Mouse (Mus musculus) limb, embryonic 12.5 days (tissue): ENCODE results near the gene Phpt1. TPM values are rescaled to one million over a fixed set of nuclear protein-coding genes. Genes with fewer than 3 reads are reported as not detected.

ENCODE experiments used
- ATAC-seq: fragments of 200-750 bp; cut with Nextera tagmentation; 2 replicates; pipeline ENCODE4 v1.8.0; 2017; ENCODE audit warnings: low read depth, moderate TSS enrichment; ENCODE audit not compliant: insufficient number of reproducible peaks, insufficient read depth, low FRiP score, low TSS enrichment
- H3K27ac ChIP-seq: fragments of 300-500 bp; sonication (generic); 2 replicates; pipeline ENCODE4 v1.5.1; 2016; ENCODE audit warnings: mild to moderate bottlenecking, moderate library complexity
- H3K27me3 ChIP-seq: fragments of 300-500 bp; sonication (generic); 2 replicates; pipeline ENCODE4 v1.6.1; 2016; ENCODE audit warnings: mild to moderate bottlenecking, moderate library complexity
- H3K36me3 ChIP-seq: fragments of 300-500 bp; sonication (generic); 2 replicates; pipeline ENCODE4 v1.6.1; 2016; ENCODE audit warnings: mild to moderate bottlenecking, moderate library complexity
- H3K4me1 ChIP-seq: fragments of 300-500 bp; sonication (generic); replicated peaks from 2 replicates; pipeline ENCODE4 v1.6.1; 2016
- H3K4me2 ChIP-seq: fragments of 300-500 bp; sonication (generic); 2 replicates; pipeline ENCODE4 v1.6.1; 2016; ENCODE audit warnings: mild to moderate bottlenecking, moderate library complexity
- H3K4me3 ChIP-seq: fragments of 300-500 bp; sonication (generic); replicated peaks from 2 replicates; pipeline ENCODE4 v1.5.1; 2016; ENCODE audit warnings: mild to moderate bottlenecking
- H3K9ac ChIP-seq: fragments of 300-500 bp; sonication (generic); replicated peaks from 2 replicates; pipeline ENCODE4 v1.6.1; 2016; ENCODE audit warnings: mild to moderate bottlenecking, moderate library complexity
- H3K9me3 ChIP-seq: fragments of 300-500 bp; sonication (generic); 2 replicates; pipeline ENCODE4 v1.6.1; 2016; ENCODE audit warnings: mild to moderate bottlenecking, moderate library complexity
- WGBS: fragments of 180-500 bp; shearing (Covaris S2); methylation state at CpG from one replicate; pipeline ENCODE4 v1.1.7; 2016; 5-methylcytosine and 5-hydroxymethylcytosine counted together
- polyA plus RNA-seq: library from polyadenylated mRNA; unstranded; fragments of >200 nt; fragmentation: Nextera tagmentation; extraction: Ambion mirVana; gene quantifications from 2 replicates; pipeline ENCODE4 v1.2.1, GENCODE M21; 2016

Gene Phpt1
- 183 and 184 TPM in 2 replicates for polyA plus RNA-seq

DNA sequence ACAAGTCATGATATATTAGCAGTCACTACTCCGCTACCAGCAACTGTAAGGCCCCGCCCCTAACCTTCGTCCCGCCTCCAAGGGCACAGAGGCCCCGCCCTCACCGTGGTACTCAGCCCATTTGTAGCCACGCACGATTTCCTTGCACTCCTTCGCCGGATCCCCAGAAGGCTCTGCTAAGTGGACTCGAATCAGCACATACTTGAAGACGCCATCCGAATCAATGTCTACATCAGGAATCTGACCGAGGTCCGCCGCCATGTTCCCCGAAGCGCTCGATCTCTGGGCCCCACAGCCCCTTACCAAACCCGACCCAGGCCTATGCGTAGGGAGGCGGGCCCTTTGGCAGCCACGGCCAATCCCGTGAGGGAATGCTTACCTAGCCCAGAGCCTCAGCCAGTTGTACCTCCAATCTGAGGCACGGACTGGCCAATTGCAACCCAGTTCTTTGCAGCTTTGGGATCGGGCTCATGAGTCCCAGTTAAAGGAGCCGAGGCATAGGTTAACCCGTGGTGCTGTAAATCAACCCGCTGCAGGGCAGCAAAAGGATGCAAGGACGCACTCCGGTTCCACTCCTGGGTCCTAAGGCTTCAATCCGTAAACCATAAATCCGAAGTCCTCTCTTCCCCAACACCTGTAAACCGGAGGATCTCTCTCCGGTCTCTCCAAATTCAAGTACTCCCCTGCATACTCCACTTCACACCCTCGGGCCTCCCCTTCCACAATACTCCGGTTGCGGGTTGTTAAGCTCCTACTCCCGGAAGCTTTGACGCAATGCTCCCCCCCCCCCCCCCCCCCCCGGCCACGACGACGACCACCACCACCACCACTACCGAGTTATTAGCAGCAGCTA lies at the start of gene Phpt1, which contains the start of gene Mamdc4:
Gene Phpt1 (minus strand): TSS at position 646 of the 853 bp plus-strand sequence.
Gene Mamdc4 (minus strand): TSS at position 267 of the 853 bp plus-strand sequence.
- H3K4me2 ChIP-seq, result peak within 1 kb of the TSS; percentile 95
- peak within 1 kb of the TSS; percentile 89 for H3K27ac ChIP-seq
- peaks cover 52% of the 10 kb centered on the region for H3K4me1 ChIP-seq
- H3K4me3 ChIP-seq, result peak within 1 kb of the TSS; percentile 58
- peaks cover 42% of the 10 kb centered on the region for H3K27me3 ChIP-seq
- ATAC-seq, result peak; percentile 98
- H3K9ac ChIP-seq, result peak within 1 kb of the TSS; percentile 61
- H3K36me3 ChIP-seq, result peaks cover 35% of the 10 kb centered on the region
- H3K9me3 ChIP-seq, result no peaks in the 10 kb centered on the region
- WGBS, result under 1% methylated on average over 42 of the region's 45 CpGs

DNA sequence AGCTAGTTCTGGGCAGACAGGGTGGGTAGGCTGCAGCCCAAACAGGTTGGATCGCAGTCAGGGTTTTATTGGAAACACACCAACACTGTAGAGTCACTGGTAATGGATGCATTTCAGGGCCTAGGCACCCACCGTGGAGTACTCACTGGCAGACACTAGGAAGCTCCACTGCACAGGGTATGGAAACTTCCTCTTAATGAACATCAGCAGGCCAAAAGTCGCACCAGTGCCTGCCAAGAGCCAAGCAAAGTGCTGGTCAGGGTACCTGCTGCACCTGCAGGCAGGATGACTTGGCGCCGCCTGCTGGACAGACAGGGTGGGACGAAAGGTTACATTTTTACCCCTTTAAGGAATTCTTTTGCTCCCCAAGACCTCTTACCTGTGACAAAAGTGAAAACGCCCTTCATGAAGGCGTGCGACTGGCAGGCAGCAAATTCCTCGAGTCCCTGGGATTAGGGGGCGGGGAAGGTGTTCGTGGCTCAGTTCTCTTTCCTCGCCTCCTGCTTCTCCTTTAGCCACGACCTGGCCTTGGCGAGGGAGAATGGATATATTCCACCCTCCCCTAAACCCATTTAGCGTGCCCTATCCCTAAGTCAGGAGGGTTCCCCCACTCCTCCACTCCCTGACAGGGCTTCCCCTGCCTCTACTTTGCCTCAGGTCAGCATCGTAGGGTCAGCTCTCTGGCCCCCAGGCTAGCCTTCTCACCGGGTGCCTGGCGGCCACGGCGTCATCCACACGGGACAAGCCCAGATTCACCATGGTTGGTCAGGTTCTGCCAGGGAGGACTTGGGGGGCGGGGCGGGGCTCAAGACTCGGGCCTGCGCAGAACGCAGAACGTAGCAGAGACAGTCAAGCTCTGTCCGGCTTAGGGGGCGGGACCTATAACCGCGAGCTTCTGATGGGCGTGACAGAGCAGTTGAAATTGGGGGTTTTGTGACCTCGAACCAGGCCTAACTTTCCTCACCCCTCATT lies 46.5 kb upstream of the Phpt1 start, which contains the start of gene Tmem141:
Gene Tmem141 (minus strand): TSS at position 777 of the 972 bp plus-strand sequence.
- H3K9ac ChIP-seq, result peak within 1 kb of the TSS; percentile 65
- WGBS, result 5% methylated on average over 34 of the region's 34 CpGs
- H3K27ac ChIP-seq, result peak within 1 kb of the TSS; percentile 66
- no peaks in the 10 kb centered on the region for H3K9me3 ChIP-seq
- H3K4me2 ChIP-seq, result peak within 1 kb of the TSS; percentile 78
- peaks cover 12% of the 10 kb centered on the region for H3K4me1 ChIP-seq
- H3K36me3 ChIP-seq, result no peaks in the 10 kb centered on the region
- peaks cover 40% of the 10 kb centered on the region for H3K27me3 ChIP-seq
- H3K4me3 ChIP-seq, result peak within 1 kb of the TSS; percentile 53
- peak; percentile 89 for ATAC-seq

DNA sequence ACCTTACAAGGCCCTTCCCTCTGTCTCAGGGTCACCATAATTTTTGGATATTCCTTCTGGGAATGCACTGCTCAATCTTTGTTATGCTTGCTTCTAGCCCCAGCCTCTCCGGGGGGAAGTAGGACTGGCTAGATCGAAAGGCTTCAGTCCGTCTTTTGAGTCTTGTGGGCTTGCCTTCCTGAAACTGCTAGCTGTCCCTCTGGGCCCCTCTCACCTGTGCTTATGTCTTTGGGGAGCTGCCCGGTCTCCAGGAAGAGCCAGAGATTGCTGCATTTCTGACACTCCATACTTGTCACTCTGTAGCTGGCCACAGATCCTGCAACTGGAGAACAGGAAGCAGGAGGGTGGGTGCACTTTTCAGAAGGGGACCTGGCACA lies 45.8 kb upstream of the Phpt1 start:
- Histone ChIP-seq H3K4me3 (no peak overlapping the region; the same call in 1 of the 2 replicates), H3K27me3 (peaks cover 46% of the 10 kb centered on the region), H3K27ac (no peak overlapping the region), H3K4me1 (peaks cover 19% of the 10 kb centered on the region), H3K9me3 (no peaks in the 10 kb centered on the region), H3K4me2 (peak overlapping the region; percentile 78), H3K36me3 (no peaks in the 10 kb centered on the region), H3K9ac (no peak overlapping the region; the same call in 1 of the 2 replicates)
- ATAC-seq, result no peak
- 86% methylated on average over 4 of the region's 4 CpGs for WGBS

DNA sequence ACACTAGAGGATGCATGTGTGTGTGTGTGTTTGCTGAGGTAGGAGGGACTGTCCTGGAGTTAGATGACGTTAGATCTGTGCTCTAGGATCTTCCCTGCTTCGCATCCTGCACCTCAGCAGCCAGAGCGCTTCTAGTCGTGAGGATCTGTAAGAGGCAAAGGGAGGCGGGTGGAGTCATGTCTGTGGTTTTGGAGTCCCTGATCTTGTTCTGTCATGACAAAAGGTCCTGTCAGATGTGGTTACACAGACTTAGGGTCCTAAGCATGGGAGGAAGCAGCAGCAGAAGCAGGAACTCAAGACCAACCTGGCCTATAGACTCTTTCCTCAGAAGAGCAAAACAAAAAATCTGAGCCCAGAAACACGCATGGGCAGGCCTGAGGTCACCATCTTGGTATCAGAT lies 45.4 kb upstream of the Phpt1 start:
- WGBS, result 81% methylated on average over 6 of the region's 6 CpGs
- ATAC-seq, result no peak
- Histone ChIP-seq H3K9ac (0 out of 2 replicates have a peak overlapping the region, but pooled peaks have one; percentile 8), H3K4me1 (peaks cover 20% of the 10 kb centered on the region), H3K27ac (no peak overlapping the region), H3K4me2 (no peak overlapping the region), H3K9me3 (no peaks in the 10 kb centered on the region), H3K4me3 (no peak overlapping the region), H3K27me3 (peaks cover 51% of the 10 kb centered on the region), H3K36me3 (no peaks in the 10 kb centered on the region)

DNA sequence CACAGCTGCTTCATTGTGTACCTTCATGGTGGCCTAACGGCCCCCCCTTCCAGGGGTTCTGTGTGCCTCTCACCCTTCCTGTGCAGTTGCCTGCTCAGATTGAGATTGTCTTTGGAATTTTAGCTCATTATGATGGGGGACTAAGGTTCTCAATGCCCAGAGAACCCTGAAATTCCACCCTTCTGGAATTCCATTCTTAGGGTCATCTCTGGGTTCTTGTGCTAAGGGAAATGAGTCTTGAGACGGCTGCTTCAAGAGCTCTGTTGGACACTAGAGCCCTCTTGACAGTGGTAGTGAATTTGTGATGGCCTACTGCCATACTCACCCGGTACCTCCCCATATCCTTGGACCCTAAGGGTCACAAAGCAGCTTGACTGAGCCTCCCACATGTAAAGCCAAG lies 42.6 kb upstream of the Phpt1 start, which contains the start of gene Ccdc183:
Gene Ccdc183 (minus strand): TSS at position 101 of the 400 bp plus-strand sequence.
- no peak for ATAC-seq
- Histone ChIP-seq H3K4me1 (peaks cover 20% of the 10 kb centered on the region), H3K36me3 (no peaks in the 10 kb centered on the region), H3K27ac (no peak within 1 kb of the TSS), H3K27me3 (peaks cover 79% of the 10 kb centered on the region), H3K4me2 (no peak within 1 kb of the TSS), H3K9ac (no peak within 1 kb of the TSS), H3K4me3 (peak within 1 kb of the TSS; percentile 16; the same call in 1 of the 2 replicates), H3K9me3 (no peaks in the 10 kb centered on the region)
- WGBS, result 81% methylated on average over 3 of the region's 3 CpGs

DNA sequence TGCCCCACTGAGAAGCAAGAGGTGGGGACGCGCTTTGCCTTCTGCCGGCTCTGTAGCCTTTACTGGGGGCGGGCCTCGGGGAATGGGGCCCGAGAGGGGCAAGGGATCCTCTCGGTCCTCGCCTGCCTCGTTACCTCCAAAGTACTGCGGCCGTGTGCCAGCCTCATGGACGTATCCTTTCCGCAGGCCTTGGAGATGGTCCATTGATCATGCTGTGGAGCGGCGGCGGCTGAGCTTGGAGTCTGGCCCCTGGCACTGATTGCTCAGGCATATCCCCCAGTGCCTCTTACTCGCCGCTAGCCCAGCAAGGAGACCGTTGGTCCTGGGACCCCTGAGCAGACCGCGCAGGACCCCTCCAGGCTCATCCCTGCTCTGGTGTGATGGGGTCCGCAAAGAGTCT lies 41.4 kb upstream of the Phpt1 start:
- H3K27ac ChIP-seq, result no peak overlapping the region
- WGBS, result 19% methylated on average over 22 of the region's 22 CpGs
- peaks cover 88% of the 10 kb centered on the region for H3K27me3 ChIP-seq
- H3K9ac ChIP-seq, result peak overlapping the region; percentile 32; the same call in 1 of the 2 replicates
- no peak for ATAC-seq
- peak overlapping the region; percentile 16 for H3K4me3 ChIP-seq
- no peaks in the 10 kb centered on the region for H3K36me3 ChIP-seq
- H3K4me1 ChIP-seq, result peaks cover 13% of the 10 kb centered on the region
- peak overlapping the region; percentile 35 for H3K4me2 ChIP-seq
- H3K9me3 ChIP-seq, result no peaks in the 10 kb centered on the region

DNA sequence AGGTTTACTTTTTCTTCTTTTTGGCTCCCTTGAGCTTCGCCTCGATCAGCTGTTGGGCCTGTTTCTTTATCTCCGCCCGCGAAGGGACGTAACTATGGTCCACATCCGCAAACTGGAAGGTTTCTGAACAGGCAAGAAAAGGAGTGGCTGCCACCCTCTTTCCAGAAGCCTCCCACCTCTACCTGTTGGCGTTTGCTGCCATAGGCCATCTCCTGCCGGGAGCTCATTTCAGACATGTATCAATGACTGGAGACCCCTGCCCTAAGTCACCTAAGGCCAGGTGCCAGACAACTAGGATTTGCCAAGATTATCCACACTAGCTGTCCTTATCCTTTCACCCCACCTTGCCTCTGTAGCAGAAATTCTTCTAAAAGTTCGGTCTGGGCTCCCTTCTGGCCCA lies 33.6 kb upstream of the Phpt1 start:
- H3K27ac ChIP-seq, result peak overlapping the region; percentile 75
- peak overlapping the region; percentile 61 for H3K4me2 ChIP-seq
- peaks cover 20% of the 10 kb centered on the region for H3K27me3 ChIP-seq
- peaks cover 17% of the 10 kb centered on the region for H3K4me1 ChIP-seq
- no peaks in the 10 kb centered on the region for H3K9me3 ChIP-seq
- H3K36me3 ChIP-seq, result peaks cover 8% of the 10 kb centered on the region
- ATAC-seq, result peak; percentile 27; the same call in 1 of the 2 replicates
- H3K9ac ChIP-seq, result peak overlapping the region; percentile 94
- H3K4me3 ChIP-seq, result peak overlapping the region; percentile 97
- WGBS, result 66% methylated on average over 10 of the region's 10 CpGs

DNA sequence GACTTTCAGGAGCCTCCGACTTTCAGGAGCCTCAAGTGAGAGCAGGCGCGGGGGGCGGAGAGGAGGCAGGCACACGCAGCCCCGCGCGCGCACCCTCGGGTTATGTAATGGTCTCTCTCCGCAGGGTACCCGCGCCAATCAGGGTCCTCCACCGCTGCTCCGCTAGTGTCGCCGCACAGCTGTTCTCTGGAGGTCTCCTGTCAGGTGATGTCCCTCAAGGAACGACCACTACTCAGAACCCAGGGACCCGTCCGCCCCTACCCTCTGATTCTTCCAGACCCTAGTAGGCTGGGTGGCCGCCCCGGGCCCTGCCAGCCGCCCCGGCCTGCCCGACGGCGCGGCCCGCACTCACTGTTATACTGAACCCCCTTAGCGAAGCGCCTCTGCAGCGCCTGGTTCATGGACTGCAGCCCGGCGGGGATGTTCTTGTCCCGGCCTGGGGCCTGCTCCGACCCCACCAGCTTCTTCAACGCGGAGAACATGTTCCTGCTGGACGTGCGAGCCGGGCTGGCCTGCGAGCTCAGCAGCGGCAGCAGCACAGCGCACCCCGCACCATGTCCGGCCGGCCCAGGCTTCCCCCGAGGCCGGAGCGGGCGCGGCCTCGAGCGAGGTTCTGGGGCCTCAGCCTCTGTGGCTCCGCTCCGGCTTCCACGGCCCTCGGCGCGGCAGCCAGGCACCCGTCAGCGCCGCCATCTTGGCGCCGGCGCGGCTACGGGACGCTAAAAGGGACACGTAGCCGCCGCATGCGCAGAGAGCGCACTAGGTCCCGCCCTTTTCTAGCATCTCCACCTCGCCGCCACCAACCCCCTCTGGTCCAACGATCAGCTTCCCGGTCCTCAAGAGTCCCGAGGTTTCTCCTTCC lies 33.0 kb upstream of the Phpt1 start, which contains the start of gene Rabl6:
Gene Rabl6 (minus strand): TSS at position 761 of the 862 bp plus-strand sequence.
- peak within 1 kb of the TSS; percentile 97 for H3K4me3 ChIP-seq
- H3K36me3 ChIP-seq, result peaks cover 15% of the 10 kb centered on the region
- peaks cover 13% of the 10 kb centered on the region for H3K27me3 ChIP-seq
- WGBS, result under 1% methylated on average over 80 of the region's 80 CpGs
- H3K9ac ChIP-seq, result peak within 1 kb of the TSS; percentile 94
- H3K4me1 ChIP-seq, result peaks cover 17% of the 10 kb centered on the region
- no peaks in the 10 kb centered on the region for H3K9me3 ChIP-seq
- ATAC-seq, result peak; percentile 83
- peak within 1 kb of the TSS; percentile 61 for H3K4me2 ChIP-seq
- H3K27ac ChIP-seq, result peak within 1 kb of the TSS; percentile 95

DNA sequence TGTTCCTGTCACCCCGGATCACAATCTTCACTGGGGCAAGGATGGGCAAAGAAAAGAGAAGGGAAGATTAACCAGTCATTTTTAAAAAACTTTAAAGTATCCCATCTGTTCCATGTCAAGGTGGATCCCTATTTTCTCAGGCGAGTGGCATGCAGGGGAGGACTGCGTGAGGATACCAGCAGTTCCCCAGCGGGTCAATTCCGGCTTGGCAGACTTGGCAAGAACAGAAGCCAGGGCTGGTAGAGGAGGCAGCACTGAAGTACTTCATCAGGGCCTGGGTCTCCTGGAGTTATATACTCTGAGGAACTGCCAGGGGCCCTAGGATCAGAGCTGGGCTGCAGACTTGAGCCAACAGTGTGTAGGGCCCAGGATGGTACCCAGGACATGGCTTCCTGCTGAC lies 27.5 kb upstream of the Phpt1 start:
- no peak overlapping the region for H3K4me3 ChIP-seq
- H3K9ac ChIP-seq, result no peak overlapping the region
- H3K27me3 ChIP-seq, result no peaks in the 10 kb centered on the region
- H3K4me1 ChIP-seq, result peaks cover 12% of the 10 kb centered on the region
- no peaks in the 10 kb centered on the region for H3K9me3 ChIP-seq
- WGBS, result 90% methylated on average over 5 of the region's 5 CpGs
- no peak overlapping the region for H3K27ac ChIP-seq
- no peak overlapping the region for H3K4me2 ChIP-seq
- no peak for ATAC-seq
- H3K36me3 ChIP-seq, result peaks cover 70% of the 10 kb centered on the region

DNA sequence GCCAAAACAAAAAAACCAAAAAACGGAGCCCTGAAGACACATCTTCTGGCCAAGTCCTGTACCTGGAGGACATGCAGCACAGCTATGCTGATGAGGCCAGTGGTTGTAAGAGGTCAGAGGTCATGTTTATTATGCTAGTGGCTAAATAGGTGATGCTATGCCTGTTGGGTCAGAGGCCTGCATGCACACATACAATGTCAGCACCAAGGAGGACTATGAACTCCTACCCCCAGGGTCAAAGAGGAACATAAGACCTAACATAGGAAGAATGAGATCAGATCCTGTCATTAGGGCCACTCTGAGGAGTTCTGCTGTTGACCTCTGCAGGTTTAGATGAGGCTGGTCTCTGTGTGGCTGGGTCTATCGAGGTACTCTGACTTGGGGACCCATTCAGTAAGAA lies 25.0 kb upstream of the Phpt1 start:
- H3K4me1 ChIP-seq, result no peaks in the 10 kb centered on the region
- WGBS, result 86% methylated on average over 2 of the region's 2 CpGs
- no peak overlapping the region for H3K27ac ChIP-seq
- H3K4me3 ChIP-seq, result no peak overlapping the region
- H3K36me3 ChIP-seq, result peaks cover 95% of the 10 kb centered on the region
- H3K4me2 ChIP-seq, result no peak overlapping the region
- no peak for ATAC-seq
- H3K9ac ChIP-seq, result no peak overlapping the region
- H3K9me3 ChIP-seq, result no peaks in the 10 kb centered on the region
- H3K27me3 ChIP-seq, result no peaks in the 10 kb centered on the region
